Mouse (Mus musculus) hematopoietic stem cell, adult 5-6 weeks (primary cell): Measurements from ENCODE around the gene Gm9573. TPM values are rescaled to one million over a fixed set of nuclear protein-coding genes. Genes with fewer than 3 reads are reported as not detected.

Experiments
- ATAC-seq, 2 experiments: fragments of 125-278 bp in 1 of 2; replicated peaks in 1 of 2; 2 replicates each; pipeline ENCODE4 v1.8.0; 2016 to 2017; ENCODE audit warnings: inconsistent platforms in 2 of 2, mild to moderate bottlenecking in 2 of 2, moderate number of reproducible peaks in 2 of 2, low read depth in 1 of 2, moderate TSS enrichment in 1 of 2; ENCODE audit not compliant: low FRiP score in 2 of 2, poor library complexity in 2 of 2, severe bottlenecking in 2 of 2, insufficient read depth in 1 of 2, low TSS enrichment in 1 of 2
- total RNA-seq: library from RNA; stranded (forward); fragments of 172-1452, 232-1000 nt; gene quantifications from 2 replicates; pipeline ENCODE4 v1.2.3, GENCODE M21; 2017

The Gm9573 gene
- not detected in 2 replicates for total RNA-seq

DNA sequence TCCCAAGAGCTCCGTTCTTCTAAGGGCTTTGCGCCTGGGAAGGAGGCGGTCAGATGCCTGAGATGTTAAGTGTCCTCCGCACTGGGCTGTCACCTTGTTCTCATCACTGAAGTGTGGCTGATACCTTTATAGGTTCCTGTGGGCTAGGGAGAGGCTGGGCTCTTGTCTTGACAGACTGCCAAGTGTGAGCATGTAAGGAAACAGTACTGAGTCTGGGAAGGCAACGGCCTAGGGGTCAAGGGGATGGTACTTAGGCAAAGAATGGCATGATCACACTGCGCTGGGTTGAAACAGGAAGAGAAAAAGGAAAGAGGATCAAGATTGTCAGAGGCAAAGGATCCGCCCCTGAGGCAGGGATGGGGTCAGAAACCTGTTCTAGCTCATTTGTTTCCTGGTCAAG is at the start of gene Gm9573:
Gene Gm9573 (minus strand): TSS at position 101 of the 400 bp plus-strand sequence.
- no peak for ATAC-seq

DNA sequence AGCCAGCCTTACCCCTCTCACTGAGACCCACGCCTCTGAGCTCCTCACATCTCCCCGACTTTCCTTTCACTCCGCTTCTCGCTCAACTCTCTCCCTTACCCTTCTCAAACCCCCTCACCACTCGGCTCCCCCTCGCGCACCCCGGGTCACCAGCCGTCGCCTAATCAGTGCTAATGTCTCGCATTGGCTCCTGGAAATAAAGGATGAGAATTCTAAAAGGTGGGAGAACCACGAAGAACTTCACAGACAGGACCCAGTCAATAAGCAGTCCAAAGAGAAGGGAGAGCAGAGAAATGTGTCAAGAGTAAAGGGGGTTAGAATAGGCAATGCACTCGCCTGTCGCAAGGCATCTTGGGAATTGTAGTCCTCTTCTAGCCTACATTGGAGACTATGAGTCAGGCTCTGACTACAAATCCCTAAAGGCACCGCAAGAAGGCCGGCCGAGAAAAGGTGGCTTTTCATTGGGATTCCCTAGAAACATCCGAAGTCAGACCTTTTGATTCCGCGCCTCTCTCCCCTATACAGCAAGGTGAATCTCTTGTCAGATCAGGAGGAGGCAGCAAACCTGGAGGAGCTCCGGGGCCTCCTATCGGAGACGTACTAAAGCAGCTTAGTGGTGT is 47.1 kb upstream of the Gm9573 start, which contains the start of gene Gtf2h4:
Gene Gtf2h4 (minus strand): TSS at position 324 of the 620 bp plus-strand sequence.
- ATAC-seq: peak; percentile 98

DNA sequence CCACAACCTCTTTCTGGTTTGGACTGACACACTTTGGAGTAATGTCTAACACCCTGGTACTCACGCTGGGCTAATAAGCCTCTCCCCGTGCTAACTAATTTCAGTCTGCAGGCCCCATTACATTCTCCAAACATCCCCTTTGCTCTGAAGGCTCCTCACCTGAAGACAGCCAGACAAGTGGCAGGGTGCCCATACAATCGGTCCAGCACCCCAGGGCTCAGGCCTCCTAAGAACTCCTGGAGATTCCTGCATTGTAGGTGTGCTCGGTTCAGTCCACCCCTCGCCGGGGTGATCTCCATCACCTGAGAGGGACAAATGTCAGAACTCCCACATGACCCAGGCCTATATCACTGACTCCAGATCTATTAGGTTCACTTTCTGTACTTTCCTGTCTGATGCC is 46.1 kb upstream of the Gm9573 start:
- no peak for ATAC-seq

DNA sequence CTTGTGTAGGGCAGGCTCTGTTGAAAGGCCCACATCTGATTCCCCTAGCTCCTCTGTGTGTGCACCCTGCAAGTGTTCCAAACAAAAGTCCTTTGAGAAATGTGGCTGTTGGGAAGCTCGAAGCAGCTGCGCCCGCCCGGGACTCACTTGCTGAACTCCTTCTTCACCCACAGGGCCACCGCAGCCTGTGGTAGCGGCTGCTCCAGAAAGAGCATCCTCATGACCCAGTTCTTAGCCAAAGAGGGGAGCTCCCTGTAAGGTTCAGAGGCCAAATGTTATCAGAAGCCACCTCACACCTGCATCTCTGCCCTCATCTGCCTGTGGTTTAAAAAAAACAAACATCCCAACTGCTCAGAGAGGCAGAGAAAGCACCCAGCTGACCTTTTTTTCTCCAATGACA is 45.4 kb upstream of the Gm9573 start:
- ATAC-seq: no peak

DNA sequence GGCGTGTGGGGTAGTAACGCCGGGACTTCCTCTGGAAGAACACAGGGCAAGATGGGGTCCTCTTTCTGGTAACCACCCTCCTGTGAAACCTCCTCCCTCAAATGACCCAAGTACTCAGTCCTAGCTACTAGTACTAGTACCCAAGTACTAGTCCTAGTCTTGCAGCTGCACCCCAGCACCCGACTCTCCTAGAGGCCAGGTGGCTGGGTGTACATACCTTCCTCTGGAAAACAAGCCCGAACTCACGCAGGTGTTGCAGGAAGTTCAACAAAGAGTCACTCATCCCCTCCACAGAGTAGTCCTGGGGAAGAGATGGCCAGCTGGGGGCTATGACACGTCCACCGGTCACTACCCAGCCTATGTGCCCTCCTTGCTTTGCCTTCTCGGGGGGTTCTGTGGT is 43.3 kb upstream of the Gm9573 start:
- no peak for ATAC-seq

DNA sequence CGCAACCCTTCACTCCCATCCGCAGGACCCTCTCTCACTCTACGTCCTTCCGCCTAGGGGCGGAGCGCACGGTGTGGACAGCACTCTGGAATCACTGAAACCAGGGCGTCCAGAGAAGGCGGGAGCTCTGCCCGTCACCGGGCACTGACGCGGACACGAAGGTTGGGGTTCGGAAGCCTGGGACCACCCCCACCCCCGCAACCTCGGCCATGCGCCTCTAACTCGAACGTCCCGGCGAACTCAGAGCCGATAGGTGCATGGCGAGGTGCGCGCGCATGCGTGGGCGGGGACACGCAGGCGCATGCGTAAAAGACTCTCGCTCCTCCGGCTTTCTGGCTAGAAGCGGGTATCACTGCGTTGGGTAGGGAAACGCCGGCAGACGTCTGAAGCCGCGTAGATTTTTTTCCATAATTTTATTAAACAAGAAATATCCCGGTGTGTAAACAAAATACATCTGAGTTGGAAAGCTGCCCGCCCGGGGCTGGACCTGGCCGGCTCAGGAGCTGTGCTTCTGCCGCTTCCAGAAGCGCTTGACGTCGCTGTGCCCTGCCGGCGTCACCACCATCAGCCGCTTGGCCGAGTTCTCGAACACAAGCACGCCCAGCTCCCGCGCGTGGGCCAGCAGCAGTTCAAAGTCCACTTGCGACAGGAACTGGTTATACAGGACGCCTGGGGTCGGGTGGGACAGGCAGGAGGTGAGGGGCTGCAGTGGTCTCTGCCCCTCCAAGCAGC is 41.1 kb upstream of the Gm9573 start, which contains the start of gene Vars2:
Gene Vars2 (minus strand): TSS at position 259 of the 732 bp plus-strand sequence.
- ATAC-seq: peak; percentile 76 to 80

DNA sequence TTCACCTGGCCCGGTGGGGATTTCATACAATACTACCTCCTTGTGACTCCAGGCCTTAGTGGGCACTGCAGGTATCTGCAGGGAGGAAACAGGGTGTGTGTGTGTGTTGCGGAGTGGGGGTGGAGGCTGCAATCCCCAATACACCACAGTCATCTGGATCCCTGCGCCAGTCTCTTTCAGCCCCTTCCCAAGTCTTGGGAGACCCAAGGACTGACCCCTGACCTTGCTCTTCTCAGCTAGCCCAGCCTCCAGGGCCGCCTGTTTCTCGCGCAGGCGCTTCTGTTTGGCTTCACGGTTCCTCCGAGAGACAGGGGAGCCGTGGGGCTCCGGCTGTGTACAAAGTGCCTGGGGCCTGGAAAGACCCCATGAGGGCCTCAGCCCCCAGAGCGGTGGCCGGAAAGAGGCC is 40.4 kb upstream of the Gm9573 start:
- peak; percentile 9 to 23; a peak in 2 of 4 replicates for ATAC-seq

DNA sequence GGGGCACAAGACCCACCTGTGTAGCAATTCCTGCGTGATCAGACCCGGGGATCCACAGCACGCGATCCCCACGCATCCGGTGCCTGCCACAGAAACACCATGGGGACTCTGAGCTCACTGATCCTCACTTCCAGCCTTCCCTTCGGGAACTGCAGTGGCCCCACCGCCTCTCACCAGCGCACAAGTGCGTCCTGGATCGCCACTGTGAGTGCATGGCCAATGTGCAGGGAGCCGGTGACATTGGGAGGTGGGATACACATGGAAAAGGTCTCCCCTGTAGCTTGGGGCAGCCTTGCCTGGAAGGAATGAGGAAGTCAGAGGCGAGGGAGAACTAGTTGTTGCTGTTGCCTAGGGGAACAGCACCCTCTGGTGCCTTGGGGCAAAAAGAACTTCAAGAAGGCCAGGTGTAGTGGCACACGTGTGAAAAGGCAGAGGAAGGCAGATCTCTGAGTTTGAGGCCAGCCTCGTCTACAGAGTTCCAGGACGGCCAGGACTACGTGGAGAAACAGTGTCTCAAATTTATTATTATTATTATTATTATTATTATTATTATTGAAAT is 39.6 kb upstream of the Gm9573 start:
- peak in 1 of 2 experiments; percentile 37; a peak in 1 of 4 replicates for ATAC-seq

DNA sequence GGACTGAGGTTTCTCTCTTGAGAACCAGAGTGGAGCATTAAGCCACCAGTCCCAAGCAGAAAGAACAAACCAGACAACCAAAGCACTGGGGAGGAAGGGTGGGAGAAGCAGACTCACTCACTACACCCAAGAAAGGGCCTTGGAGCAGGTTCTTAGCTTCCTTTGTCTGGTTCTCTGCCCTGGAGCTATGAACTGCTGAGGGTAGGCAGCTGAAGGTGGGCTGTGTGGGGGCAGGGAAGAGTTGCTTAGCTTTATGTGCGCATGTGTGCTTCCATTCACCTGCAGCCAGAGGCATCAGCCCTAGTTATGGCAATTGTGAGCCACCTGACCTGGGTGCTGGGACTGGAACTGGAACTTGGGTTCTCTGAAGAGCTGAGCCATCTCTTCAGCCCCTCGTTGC is 26.6 kb upstream of the Gm9573 start:
- no peak for ATAC-seq

DNA sequence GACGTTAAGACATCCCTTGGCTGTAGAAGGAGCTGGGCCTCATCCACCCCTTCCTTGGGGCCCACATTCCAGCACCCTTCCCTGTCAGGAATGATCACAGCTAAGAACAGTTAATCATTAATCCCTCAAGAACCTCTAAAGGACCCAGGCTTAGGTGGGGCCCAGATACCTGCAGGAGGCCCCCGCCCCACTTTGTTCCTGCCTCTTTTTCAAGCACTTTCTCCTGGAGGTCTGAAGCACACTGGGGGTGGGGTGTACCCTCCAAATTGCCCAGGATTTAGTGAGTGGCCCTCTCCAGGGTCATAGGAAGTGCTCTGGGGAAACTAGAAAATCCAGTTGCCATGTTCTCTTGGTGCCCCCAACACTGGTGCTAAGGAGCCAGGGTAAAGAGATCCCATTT is 23.0 kb upstream of the Gm9573 start:
- ATAC-seq: no peak

DNA sequence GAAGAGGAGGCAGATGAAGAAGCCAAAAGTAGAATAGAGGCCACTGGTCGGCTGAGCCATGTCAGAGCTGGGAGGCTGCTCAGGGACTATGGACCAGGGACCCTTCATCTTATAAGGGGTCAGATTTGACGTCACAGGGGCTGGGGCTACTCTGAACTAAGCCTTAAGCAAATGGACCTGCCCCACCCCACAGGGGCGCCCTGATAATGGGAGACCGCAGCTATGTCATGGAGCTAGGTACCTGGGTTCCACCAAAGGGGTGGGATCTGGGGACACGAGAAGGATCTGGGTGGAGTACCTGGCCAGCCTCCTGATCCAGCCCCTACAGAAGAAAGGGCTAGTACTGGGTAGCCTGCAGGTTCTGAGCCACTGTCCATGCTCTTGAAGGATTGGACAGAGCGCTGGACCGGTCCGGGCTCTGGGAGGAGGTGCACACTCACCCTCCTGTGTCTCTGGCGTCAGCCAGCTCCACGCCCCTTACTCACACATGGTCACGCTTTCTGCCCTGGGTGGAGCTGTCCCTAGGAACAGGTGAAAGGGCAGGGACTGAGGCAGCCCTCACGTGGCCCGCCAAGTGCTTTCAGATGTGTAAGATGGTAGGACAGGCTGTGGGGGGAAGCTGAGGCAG is 17.3 kb upstream of the Gm9573 start, which contains the start of gene Mucl3:
Gene Mucl3 (minus strand): TSS at position 87 of the 628 bp plus-strand sequence.
- no peak for ATAC-seq

DNA sequence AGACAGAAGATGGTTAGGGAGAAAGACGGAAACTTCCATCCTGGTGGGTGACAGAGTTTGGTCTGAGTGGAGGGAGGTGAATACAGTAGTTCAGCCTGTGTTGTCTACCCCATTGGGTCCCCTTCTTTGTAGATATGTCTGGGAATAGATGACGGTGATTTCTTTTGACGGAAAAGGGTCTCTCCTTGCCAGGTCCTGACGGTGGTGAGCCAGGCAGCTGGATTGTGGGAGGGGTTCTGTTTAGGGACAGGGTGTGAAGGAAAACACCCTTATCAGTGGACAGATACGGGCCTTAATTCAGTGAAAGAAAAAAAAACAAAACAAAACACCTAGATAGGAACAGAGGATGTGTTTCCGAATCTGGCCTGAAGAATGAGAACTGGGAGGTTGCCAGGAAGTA is 12.9 kb upstream of the Gm9573 start:
- ATAC-seq: no peak

DNA sequence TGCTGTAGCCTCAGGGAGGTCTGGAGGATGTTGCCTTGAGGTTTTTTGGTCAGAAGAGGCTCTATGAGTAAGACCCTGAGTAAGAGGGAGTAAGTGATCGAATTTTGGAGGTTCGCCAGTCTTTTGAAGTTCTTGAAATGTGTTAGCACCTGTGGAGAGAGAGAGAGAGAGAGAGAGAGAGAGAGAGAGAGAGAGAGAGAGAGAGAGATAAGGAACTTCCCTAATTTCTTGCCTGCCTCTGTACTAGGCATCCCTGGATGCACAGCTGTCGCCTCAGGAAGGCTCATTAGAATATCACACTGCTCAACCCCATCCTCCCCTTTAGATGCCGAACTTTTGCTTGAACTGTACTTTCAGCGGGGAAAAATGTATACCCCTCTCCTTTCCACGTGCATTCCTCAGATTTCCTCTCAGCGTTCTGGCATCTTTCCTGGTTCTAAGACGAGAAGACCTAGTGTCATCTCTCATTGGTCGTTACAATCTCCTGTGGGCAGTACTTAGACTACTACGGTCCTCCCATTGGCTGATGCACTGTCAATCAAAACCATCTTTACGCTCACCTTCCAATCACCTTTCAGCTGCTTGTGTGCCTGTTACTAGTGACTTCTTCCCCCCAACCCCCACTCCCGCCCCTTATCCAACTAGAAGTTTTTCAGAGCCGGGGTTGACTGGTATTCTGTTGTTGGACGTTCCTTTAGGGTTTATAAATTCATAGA is 12.2 kb upstream of the Gm9573 start:
- ATAC-seq: no peak; a peak in 1 of 4 replicates

DNA sequence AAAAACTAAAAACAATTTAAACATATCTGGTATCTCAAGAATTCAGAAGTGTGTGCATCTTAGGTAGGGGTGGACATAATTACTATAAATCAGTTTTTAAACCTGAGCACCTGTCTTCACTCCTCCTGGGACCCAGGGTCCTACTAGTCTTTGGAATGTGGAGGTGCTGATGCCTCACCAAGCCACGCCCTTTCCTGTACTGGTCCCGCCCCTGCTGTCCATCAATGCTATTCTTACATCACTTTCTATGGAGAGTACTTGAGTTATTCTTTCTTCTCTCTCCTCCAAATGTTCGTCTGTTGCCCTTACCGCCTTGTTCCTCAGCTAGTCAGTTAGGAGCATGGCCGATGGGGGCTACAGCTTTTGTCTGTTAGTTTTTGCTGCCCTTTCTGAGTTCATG is 9.9 kb upstream of the Gm9573 start:
- ATAC-seq: no peak

DNA sequence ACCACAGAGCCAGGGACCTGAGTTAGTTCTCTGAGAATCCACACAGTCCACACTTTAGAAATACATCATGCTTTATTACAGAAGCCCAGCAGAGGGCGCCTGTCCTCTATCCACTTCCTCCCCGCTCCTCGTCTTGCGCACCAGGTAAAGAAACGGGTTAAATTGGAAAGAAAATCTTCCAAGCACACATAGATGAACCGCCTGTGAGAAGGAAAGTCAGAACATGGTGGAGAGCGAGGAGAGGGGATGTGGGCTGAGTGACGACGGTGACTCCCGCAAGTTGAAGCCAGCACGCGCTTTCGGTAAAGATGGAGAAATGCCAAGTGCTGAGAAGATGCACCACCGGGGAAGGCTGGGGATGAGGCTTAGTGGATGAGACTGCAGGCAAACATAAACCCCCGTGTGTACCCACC is 9.3 kb upstream of the Gm9573 start:
- peak; percentile 65 to 74; a peak in 3 of 4 replicates for ATAC-seq

DNA sequence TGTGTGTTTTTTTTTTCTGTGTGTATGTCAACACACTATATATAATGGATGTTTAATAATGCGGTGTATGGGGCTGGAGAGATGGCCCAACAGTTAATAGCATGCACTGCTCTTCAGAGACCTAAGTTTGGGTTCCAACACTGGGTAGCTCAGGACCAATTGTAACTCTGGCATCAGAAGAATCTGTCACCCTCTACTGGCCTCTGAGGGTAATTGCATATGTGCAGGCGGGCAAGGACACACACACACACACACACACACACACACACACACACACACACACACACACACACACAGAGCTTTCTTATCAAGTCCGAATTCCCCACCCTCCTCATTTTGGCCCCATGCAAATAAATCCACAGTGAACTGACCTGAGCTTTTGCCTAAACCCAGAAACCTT is 8.8 kb upstream of the Gm9573 start:
- no peak for ATAC-seq

DNA sequence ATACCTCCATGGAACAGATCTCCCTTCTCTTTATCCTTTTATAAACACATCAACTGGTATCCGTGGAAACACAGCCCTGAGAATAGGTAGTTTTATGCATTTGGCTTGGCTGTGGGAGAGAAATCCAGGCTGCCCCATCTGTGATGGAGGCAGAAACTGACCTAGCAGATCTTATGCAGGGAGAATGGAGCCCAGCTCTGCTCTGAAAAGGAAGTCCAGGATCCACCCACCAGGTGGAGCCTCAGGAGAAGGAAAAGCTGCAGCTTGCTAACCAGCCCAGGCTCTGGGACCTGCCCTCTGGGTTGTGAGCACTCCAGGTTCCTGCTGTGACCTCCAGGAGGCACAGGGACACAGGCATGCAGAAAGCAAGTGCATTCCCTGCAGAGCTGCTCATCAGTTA is 7.6 kb upstream of the Gm9573 start:
- ATAC-seq: no peak
